Mouse (Mus musculus) heart, embryonic 16.5 days (tissue): Measurements from ENCODE around the gene Tctex1d4. TPM values are rescaled to one million over a fixed set of nuclear protein-coding genes. Genes with fewer than 3 reads are reported as not detected.
A peak's percentile ranks its signal among the peaks of the same experiment; 100 is the strongest.

Experiments used
- ATAC-seq: fragments of 200-750 bp; cut with Nextera tagmentation; replicated peaks from 2 replicates; pipeline ENCODE4 v1.8.0; 2017; ENCODE audit warnings: moderate number of reproducible peaks; ENCODE audit not compliant: insufficient read depth, low FRiP score; ENCODE audit errors: extremely low read depth
- H3K27ac ChIP-seq: fragments of 300-500 bp; sonication (generic); 2 replicates; pipeline ENCODE4 v1.5.1; 2014; ENCODE audit warnings: mild to moderate bottlenecking, low read length, control low read depth, moderate library complexity
- H3K27me3 ChIP-seq: fragments of 300-500 bp; sonication (generic); 2 replicates; pipeline ENCODE4 v1.6.1; 2014; ENCODE audit warnings: low read length, mixed read lengths; ENCODE audit not compliant: control insufficient read depth, insufficient read depth
- H3K36me3 ChIP-seq: fragments of 300-500 bp; sonication (generic); 2 replicates; pipeline ENCODE4 v1.6.1; 2014; ENCODE audit not compliant: control insufficient read depth, insufficient read depth
- H3K4me1 ChIP-seq: fragments of 300-500 bp; sonication (generic); 2 replicates; pipeline ENCODE4 v1.6.1; 2014; ENCODE audit warnings: low read length, mixed read lengths; ENCODE audit not compliant: control insufficient read depth, insufficient read depth
- H3K4me2 ChIP-seq: fragments of 300-500 bp; sonication (generic); 2 replicates; pipeline ENCODE4 v1.6.1; 2014; ENCODE audit warnings: low read depth, mild to moderate bottlenecking, control low read depth, low read length
- H3K4me3 ChIP-seq: fragments of 300-500 bp; sonication (generic); 2 replicates; pipeline ENCODE4 v1.5.1; 2014; ENCODE audit warnings: mild to moderate bottlenecking, control low read depth, low read length
- H3K9ac ChIP-seq: fragments of 300-500 bp; sonication (generic); 2 replicates; pipeline ENCODE4 v1.6.1; 2014; ENCODE audit warnings: low read length, control low read depth
- H3K9me3 ChIP-seq: fragments of 300-500 bp; sonication (generic); replicated peaks from 2 replicates; pipeline ENCODE4 v1.6.1; 2016; ENCODE audit warnings: low read length; ENCODE audit not compliant: control insufficient read depth
- WGBS: fragments of 180-500 bp; shearing (Covaris S2); extraction: QIAGEN DNeasy Blood & Tissue Kit; methylation state at CpG from one replicate; pipeline ENCODE4 v1.1.7; 2014; 5-methylcytosine and 5-hydroxymethylcytosine counted together
- polyA plus RNA-seq: library from polyadenylated mRNA; unstranded; fragments of >200 nt; fragmentation: Nextera tagmentation; extraction: Ambion mirVana; gene quantifications from 2 replicates; pipeline ENCODE4 v1.2.1, GENCODE M21; 2015

Tctex1d4 gene
- polyA plus RNA-seq = 0.61 and 0.84 TPM in 2 replicates

DNA sequence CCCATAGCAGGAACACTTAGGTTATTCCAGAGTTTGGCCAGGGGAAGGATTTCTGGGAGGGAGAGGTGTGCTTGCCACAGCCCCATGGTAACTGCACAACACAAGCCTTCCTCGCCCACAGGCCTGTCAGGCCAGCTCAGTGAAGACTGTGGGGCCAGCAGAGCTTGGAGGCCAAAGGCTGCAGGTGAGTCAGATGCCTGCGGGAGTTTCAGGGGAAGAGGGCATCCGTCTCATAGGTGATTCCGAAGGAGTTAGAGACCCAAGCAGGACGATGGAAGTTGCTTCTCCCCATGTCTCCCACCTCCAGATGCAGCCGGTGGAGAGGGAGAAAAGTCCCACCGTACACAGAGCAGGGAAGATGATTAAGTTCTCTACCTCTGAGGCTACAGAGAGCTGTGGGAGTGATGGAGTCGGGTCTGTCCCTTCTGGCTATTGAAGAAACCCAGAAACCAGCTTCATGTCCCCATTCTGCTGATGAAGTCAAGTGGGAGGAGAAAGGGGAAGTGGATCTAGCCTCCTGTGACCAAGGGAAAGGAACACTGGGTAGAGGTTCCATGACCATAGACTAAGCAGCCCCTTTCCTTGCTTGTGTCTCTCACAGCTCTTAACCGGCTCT, at the start of gene Tctex1d4:
Gene Tctex1d4 (plus strand): TSS at position 120 of the 616 bp plus-strand sequence.
- peaks cover 4% of the 10 kb centered on the region; the same call in 1 of the 2 replicates for H3K36me3 ChIP-seq
- peaks cover 19% of the 10 kb centered on the region for H3K4me1 ChIP-seq
- peaks cover 4% of the 10 kb centered on the region; the same call in 1 of the 2 replicates for H3K27me3 ChIP-seq
- peak within 1 kb of the TSS; percentile 94 for H3K27ac ChIP-seq
- H3K4me2 ChIP-seq = peak within 1 kb of the TSS; percentile 40; the same call in 1 of the 2 replicates
- 77% methylated on average over 9 of the region's 9 CpGs for WGBS
- H3K9me3 ChIP-seq = no peaks in the 10 kb centered on the region
- ATAC-seq = no peak
- no peak within 1 kb of the TSS for H3K4me3 ChIP-seq
- H3K9ac ChIP-seq = peak within 1 kb of the TSS; percentile 62

DNA sequence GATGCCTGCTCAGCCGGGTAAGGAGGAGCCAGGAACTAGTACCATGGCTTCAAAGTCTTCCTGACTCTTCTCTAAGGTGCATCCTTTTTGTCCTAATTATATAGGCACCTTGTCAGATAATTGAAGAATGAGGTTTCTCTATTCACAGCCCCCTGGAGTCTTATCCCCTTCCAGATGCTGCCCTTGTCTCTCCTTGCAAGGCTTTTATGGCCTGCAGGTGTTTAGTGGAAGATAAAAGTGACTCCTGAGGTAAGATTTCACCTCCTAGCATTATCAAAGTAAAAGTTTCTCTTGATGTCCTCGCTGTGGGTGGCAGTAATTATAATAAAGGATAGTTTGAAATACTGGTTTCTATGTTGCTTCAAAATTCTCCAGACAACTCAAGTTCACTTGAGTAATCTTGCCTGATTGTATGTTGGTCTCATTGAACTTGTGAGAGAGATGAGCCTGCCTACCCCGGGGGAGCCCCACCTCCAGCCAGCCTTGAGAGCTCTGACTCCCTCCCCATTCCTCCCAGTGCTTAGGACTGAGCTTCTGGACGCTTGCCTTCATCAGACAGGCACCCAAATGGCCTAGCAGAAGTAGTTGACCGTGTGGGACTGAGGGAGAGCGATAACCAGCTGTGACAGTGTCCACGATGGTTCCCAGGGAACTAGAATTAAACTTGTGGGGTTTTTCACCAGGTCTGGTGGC, 38.5 kb upstream of the Tctex1d4 start:
- no peak for ATAC-seq
- Histone ChIP-seq H3K9ac (no peak overlapping the region), H3K4me1 (no peaks in the 10 kb centered on the region), H3K27ac (no peak overlapping the region), H3K27me3 (no peaks in the 10 kb centered on the region), H3K4me3 (no peak overlapping the region), H3K36me3 (peaks cover 4% of the 10 kb centered on the region; the same call in 1 of the 2 replicates), H3K9me3 (no peaks in the 10 kb centered on the region), H3K4me2 (no peak overlapping the region)
- WGBS = 78% methylated on average over 7 of the region's 7 CpGs

DNA sequence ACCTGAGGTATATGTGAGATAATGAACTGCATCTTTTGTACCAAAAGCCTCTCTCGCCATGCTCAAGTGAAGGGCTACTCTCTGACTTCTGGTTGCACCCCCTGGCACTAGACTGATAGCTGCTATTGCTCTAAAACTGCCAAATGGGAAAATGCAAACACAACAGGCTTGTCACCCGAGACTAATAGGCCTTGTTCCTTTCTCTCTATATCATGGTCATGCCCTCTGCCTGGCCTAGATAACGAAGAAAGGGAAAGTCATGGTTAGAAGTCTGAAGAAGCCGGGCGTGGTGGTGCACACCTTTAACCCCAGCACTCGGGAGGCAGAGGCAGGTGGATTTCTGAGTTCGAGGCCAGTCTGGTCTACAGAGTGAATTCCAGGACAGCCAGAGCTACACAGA, 36.0 kb upstream of the Tctex1d4 start:
- ATAC-seq = no peak
- Histone ChIP-seq H3K9ac (no peak overlapping the region), H3K27ac (no peak overlapping the region), H3K4me2 (no peak overlapping the region), H3K36me3 (peaks cover 4% of the 10 kb centered on the region; the same call in 1 of the 2 replicates), H3K27me3 (no peaks in the 10 kb centered on the region), H3K9me3 (no peaks in the 10 kb centered on the region), H3K4me3 (no peak overlapping the region), H3K4me1 (no peaks in the 10 kb centered on the region)
- WGBS = 71% methylated on average over 7 of the region's 7 CpGs

- WGBS = 68% methylated on average over 3 of the region's 3 CpGs
- no peak for ATAC-seq
- Histone ChIP-seq H3K9me3 (no peaks in the 10 kb centered on the region), H3K9ac (no peak overlapping the region), H3K4me2 (no peak overlapping the region), H3K4me3 (no peak overlapping the region), H3K4me1 (0 out of 2 replicates have a peak, but pooled peaks cover 4% of the 10 kb centered on the region), H3K27ac (no peak overlapping the region), H3K36me3 (no peaks in the 10 kb centered on the region), H3K27me3 (no peaks in the 10 kb centered on the region)
These were observed 31.8 kb upstream of the Tctex1d4 start for GRCm38 (mm10) chr4:117094626-117095361.

GRCm38 (mm10) chr4:117095551-117096452, 30.8 kb upstream of the Tctex1d4 start, which contains the start of gene Ptch2:
Ptch2 (plus strand) TSS chr4:117096075.
- ATAC-seq = peak; percentile 71
- Histone ChIP-seq H3K9me3 (no peaks in the 10 kb centered on the region), H3K27me3 (no peaks in the 10 kb centered on the region), H3K4me3 (peak within 1 kb of the TSS; percentile 50), H3K9ac (peak within 1 kb of the TSS; percentile 63), H3K36me3 (no peaks in the 10 kb centered on the region), H3K4me2 (peak within 1 kb of the TSS; percentile 66), H3K27ac (peak within 1 kb of the TSS; percentile 61), H3K4me1 (0 out of 2 replicates have a peak, but pooled peaks cover 4% of the 10 kb centered on the region)
- WGBS = 1% methylated on average over 46 of the region's 50 CpGs

- H3K4me1 ChIP-seq = 0 out of 2 replicates have a peak, but pooled peaks cover 4% of the 10 kb centered on the region
- no peaks in the 10 kb centered on the region for H3K9me3 ChIP-seq
- H3K27me3 ChIP-seq = no peaks in the 10 kb centered on the region
- peak overlapping the region; percentile 66 for H3K4me2 ChIP-seq
- peak overlapping the region; percentile 61 for H3K27ac ChIP-seq
- peak overlapping the region; percentile 50 for H3K4me3 ChIP-seq
- ATAC-seq = no peak
- 15% methylated on average over 5 of the region's 5 CpGs for WGBS
- H3K9ac ChIP-seq = peak overlapping the region; percentile 63
- no peaks in the 10 kb centered on the region for H3K36me3 ChIP-seq
These were observed 29.9 kb upstream of the Tctex1d4 start for GRCm38 (mm10) chr4:117096666-117097065.

GRCm38 (mm10) chr4:117097969-117098763, 28.4 kb upstream of the Tctex1d4 start:
- WGBS = 68% methylated on average over 8 of the region's 8 CpGs
- Histone ChIP-seq H3K4me2 (no peak overlapping the region), H3K4me3 (no peak overlapping the region), H3K27me3 (no peaks in the 10 kb centered on the region), H3K4me1 (0 out of 2 replicates have a peak, but pooled peaks cover 4% of the 10 kb centered on the region), H3K9ac (no peak overlapping the region), H3K27ac (no peak overlapping the region), H3K36me3 (no peaks in the 10 kb centered on the region), H3K9me3 (no peaks in the 10 kb centered on the region)
- ATAC-seq = no peak

GRCm38 (mm10) chr4:117098764-117099036, 27.9 kb upstream of the Tctex1d4 start:
- Histone ChIP-seq H3K27me3 (no peaks in the 10 kb centered on the region), H3K9me3 (no peaks in the 10 kb centered on the region), H3K4me2 (no peak overlapping the region), H3K27ac (no peak overlapping the region), H3K4me1 (0 out of 2 replicates have a peak, but pooled peaks cover 4% of the 10 kb centered on the region), H3K9ac (no peak overlapping the region), H3K4me3 (no peak overlapping the region), H3K36me3 (no peaks in the 10 kb centered on the region)
- no peak for ATAC-seq
- WGBS = 68% methylated on average over 2 of the region's 2 CpGs
